Mouse (Mus musculus): ENCODE results near the gene BC049715. TPM values are rescaled to one million over a fixed set of nuclear protein-coding genes. Genes with fewer than 3 reads are reported as not detected.

The BC049715 gene
- total RNA-seq, 2 experiments from 2014 or later, result 4.9 to 5.0 TPM

- intact Hi-C loops (cut with DNase I), result no loop called here
- peak in 1 of 2 experiments; percentile 5 for DNase-seq (ENCODE audit: extremely low spot score in 1 of 2, low spot score in 2 of 2)
Measured at GRCm38 (mm10) chr6:136845706-136846480, 18.5 kb downstream of the BC049715 start.

GRCm38 (mm10) chr6:136847267-136847666 is 19.8 kb downstream of the BC049715 start:
- intact Hi-C loops (cut with DNase I), result no loop called here
- no peak for DNase-seq (ENCODE audit: extremely low spot score in 1 of 2, low spot score in 2 of 2)

DNA sequence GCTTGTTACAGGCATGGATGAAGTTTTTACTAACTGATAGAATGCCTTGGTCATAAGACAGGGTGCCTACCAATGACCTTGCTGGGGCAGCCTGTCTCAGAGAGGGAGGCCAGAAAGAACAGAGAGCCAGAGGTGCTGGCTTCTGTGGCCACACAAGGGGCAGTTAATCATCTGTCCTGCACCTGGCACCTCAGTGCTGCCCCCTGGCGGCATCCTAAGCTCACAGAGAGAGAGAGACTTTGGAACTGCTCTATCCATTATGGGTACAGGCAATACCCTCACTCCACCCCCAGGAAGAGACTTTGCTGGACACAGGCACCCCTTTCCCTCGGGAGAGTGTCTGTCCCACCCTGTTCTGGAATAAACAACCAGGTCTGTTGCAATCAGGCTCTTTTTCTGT is 20.4 kb downstream of the BC049715 start:
- intact Hi-C loops (cut with DNase I), result no loop called here

GRCm38 (mm10) chr6:136848399-136848798 is 21.0 kb downstream of the BC049715 start:
- DNase-seq (ENCODE audit: extremely low spot score in 1 of 2, low spot score in 2 of 2), result no peak
- intact Hi-C loops (cut with DNase I), result no loop called here

More for the DNA sequence above, 20.4 kb downstream of the BC049715 start:
- peak in 1 of 2 experiments; percentile 68 for DNase-seq (ENCODE audit: extremely low spot score in 1 of 2, low spot score in 2 of 2)

DNA sequence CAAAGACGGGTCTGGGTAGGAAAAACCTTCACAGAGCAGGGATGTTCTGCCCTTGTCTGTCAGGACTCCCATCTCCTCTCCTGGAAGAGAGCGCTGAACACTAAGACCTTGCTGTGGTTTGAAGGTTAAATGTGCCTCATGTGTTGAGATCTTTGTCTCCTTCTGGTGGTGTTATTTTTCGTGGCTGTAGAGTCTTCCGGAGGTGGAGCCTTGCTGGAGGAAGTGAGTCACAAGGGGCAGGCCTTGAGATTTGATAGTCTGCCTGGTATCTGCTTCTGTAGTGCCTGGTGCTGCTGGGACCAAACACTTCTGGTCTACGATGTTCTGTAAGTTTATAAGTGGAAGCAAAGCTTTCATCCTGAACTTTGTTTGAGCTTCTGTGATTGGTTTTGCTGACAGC is 21.5 kb downstream of the BC049715 start:
- intact Hi-C loops (cut with DNase I), result no loop called here
- DNase-seq (ENCODE audit: extremely low spot score in 1 of 2, low spot score in 2 of 2), result no peak

DNA sequence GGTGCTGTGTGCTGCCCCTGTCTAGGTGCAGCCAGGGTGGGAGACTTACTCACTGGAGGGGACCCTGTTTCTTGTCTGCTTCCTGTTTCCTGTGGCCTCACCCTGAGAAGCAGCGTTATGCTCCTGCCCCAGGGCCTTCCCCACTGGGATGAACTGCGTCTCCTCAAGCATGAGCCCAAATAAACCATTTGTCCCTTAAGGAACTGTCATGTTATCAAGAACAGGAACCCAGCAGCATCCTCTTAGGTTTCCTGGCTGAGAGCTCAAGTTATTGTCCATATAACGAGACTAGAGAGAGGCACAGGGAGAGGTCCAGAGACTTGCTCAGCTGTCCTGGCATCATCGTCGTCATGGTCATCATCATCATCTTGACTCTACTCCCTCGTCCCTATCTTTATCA is 22.8 kb downstream of the BC049715 start:
- DNase-seq (ENCODE audit: extremely low spot score in 1 of 2, low spot score in 2 of 2), result no peak
- intact Hi-C loops (cut with DNase I), result no loop called here

GRCm38 (mm10) chr6:136852348-136852747 is 24.9 kb downstream of the BC049715 start:
- no peak for DNase-seq (ENCODE audit: extremely low spot score in 1 of 2, low spot score in 2 of 2)
- intact Hi-C loops (cut with DNase I), result no loop called here

GRCm38 (mm10) chr6:136852762-136853161 is 25.3 kb downstream of the BC049715 start:
- intact Hi-C loops (cut with DNase I), result no loop called here
- no peak for DNase-seq (ENCODE audit: extremely low spot score in 1 of 2, low spot score in 2 of 2)

GRCm38 (mm10) chr6:136854361-136854781 is 26.9 kb downstream of the BC049715 start:
- DNase-seq (ENCODE audit: extremely low spot score in 1 of 2, low spot score in 2 of 2), result no peak
- intact Hi-C loops (cut with DNase I), result no loop called here

DNA sequence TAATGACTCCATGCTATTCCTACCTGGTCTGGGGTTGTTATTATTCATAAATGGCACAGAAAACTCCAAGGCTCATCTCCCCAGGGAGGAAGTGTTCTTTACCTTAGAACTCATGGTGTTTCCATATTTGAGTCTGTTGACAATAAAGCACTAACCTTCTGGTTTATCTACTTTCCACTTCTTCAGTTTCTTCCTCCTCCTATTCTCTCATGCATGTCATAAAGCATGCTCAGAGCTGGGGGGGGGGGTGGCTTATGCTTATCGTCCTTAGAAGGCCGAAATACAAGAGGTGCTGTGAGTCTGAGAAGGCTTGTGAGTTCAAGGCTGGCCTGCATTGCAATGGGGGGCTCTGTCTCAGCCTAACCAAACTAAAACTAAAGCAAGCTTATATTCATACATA is 27.8 kb downstream of the BC049715 start:
- intact Hi-C loops (cut with DNase I), result no loop called here
- DNase-seq (ENCODE audit: extremely low spot score in 1 of 2, low spot score in 2 of 2), result no peak

- intact Hi-C loops (cut with DNase I), result no loop called here
- DNase-seq (ENCODE audit: extremely low spot score in 1 of 2, low spot score in 2 of 2), result peak in 1 of 2 experiments; percentile 5
Measured at GRCm38 (mm10) chr6:136856071-136856636, 28.7 kb downstream of the BC049715 start.

- intact Hi-C loops (cut with DNase I), result no loop called here
Measured at GRCm38 (mm10) chr6:136857186-136857872, 29.9 kb downstream of the BC049715 start, which contains the start of gene Art4. Gene Art4 (minus strand): TSS chr6:136857733.

GRCm38 (mm10) chr6:136857873-136858260 is 30.4 kb downstream of the BC049715 start:
- DNase-seq (ENCODE audit: extremely low spot score in 1 of 2, low spot score in 2 of 2), result peak in 1 of 2 experiments; percentile 9
- intact Hi-C loops (cut with DNase I), result no loop called here

More at GRCm38 (mm10) chr6:136857186-136857872, 29.9 kb downstream of the BC049715 start, which contains the start of gene Art4:
- no peak for DNase-seq (ENCODE audit: extremely low spot score in 1 of 2, low spot score in 2 of 2)

GRCm38 (mm10) chr6:136858420-136858819 is 31.0 kb downstream of the BC049715 start:
- intact Hi-C loops (cut with DNase I), result no loop called here
- DNase-seq (ENCODE audit: extremely low spot score in 1 of 2, low spot score in 2 of 2), result peak in 1 of 2 experiments; percentile 10

- intact Hi-C loops (cut with DNase I), result loop anchor here (5.0 to 10.0 kb wide), 3 partner anchors 106 to 304 kb away; no protein-coding TSS in a partner anchor
- DNase-seq (ENCODE audit: extremely low spot score in 1 of 2, low spot score in 2 of 2), result peak; percentile 13 to 46
Measured at GRCm38 (mm10) chr6:136861020-136861419, 33.6 kb downstream of the BC049715 start.

DNA sequence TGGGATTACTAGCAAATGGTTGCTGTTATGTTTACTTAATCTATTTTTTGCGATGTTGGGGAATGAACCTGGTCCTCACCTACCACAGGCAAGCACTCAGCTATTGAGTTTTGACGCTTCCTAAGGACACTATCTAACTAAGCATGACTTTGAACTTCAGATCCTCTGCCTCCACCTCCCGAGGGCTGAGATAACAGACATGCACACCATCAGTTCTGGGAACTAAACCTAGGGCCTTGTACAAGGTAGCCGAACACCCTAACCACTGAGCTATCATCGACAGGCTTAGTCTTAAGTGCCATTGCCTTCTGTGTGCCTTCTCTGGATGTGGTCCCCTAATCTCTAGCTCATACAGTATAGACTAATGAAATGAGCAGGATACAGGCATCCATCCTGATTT is 37.9 kb downstream of the BC049715 start:
- no peak for DNase-seq (ENCODE audit: extremely low spot score in 1 of 2, low spot score in 2 of 2)
- intact Hi-C loops (cut with DNase I), result loop anchor here (10.0 kb wide), 1 partner anchor 299 kb away; no protein-coding TSS in a partner anchor

DNA sequence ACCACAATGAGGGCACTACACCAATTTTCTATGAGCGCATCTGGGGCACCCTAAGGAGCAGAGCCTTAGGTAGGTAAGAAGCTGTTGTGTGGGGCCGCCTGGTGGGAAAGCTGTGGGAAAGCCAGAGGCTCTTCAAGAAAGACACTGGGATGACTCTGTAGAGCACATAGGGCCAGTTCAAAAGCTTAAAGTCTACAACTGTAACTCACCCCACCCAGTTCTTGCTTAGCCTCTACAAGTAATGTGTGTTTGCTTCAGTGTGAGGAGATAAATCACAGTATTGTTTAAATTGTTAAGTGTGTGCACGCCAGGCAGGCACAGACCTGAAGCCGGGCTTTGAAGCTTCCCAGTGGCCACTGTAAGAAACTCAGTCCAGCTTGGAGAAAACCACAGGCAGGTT is 38.7 kb downstream of the BC049715 start:
- DNase-seq (ENCODE audit: extremely low spot score in 1 of 2, low spot score in 2 of 2), result no peak
- intact Hi-C loops (cut with DNase I), result loop anchor here (10.0 kb wide), 1 partner anchor 299 kb away; no protein-coding TSS in a partner anchor

DNA sequence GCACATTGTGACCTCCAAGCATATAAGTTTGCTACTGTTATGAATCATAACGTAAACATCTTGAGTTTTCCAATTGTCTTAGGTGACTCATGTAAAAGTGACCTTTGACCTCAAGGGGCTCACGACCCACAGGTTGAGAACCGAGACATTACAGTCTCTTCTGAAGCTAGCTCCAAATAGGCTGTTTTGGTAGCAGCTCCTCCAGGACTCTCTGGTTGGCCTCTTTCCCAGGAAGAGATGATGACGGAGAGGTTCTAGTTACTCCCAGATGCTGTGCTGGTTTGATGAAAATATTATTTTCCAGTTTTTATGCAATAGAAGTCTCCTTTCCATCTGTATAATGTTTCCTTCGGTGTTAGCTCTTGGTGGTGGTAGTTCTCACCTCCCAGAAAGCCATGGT is 41.5 kb downstream of the BC049715 start:
- DNase-seq (ENCODE audit: extremely low spot score in 1 of 2, low spot score in 2 of 2), result no peak
- intact Hi-C loops (cut with DNase I), result loop anchor here (10.0 kb wide), 1 partner anchor 296 kb away; no protein-coding TSS in a partner anchor

DNA sequence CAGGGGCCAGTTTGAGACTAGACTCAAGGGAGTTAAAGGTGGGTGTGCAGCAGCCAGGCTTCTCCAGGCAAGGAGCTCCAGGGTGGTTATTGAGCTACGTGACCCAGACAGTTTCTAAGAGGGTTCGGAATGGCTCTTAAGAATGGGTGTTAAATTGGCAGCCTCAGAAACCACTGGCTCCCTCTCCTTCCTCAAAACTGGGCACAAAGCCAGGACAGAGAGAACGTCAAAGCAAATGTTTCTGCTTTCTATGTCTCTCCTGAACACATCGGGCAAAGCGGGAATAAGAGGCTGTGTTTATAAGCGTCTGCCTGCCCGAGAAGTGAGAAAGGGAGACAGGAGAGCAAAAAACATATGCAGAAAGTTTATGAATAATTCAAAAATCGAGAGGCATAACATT is 47.2 kb downstream of the BC049715 start:
- DNase-seq (ENCODE audit: extremely low spot score in 1 of 2, low spot score in 2 of 2), result peak; percentile 40 to 43
- intact Hi-C loops (cut with DNase I), result no loop called here

Data from left cerebral cortex, postnatal 10 days (tissue).